Mouse (Mus musculus) small intestine, adult 2 months (tissue): ENCODE data around the gene Rpl36a-ps1. TPM values are rescaled to one million over a fixed set of nuclear protein-coding genes. Genes with fewer than 3 reads are reported as not detected.

ENCODE experiments used
- H3K27ac ChIP-seq: fragments of 200-500 bp; 2 replicates; pipeline ENCODE4 v1.5.1; 2012; ENCODE audit warnings: low read depth, low read length, control low read depth, inconsistent platforms; ENCODE audit not compliant: insufficient read depth
- H3K27me3 ChIP-seq: fragments of 200-500 bp; 2 replicates; pipeline ENCODE4 v1.6.1; 2012; ENCODE audit warnings: mild to moderate bottlenecking, moderate library complexity, low read length, inconsistent platforms; ENCODE audit not compliant: control insufficient read depth, insufficient read depth
- H3K36me3 ChIP-seq: fragments of 200-500 bp; 2 replicates; pipeline ENCODE4 v1.6.1; 2012; ENCODE audit warnings: mild to moderate bottlenecking, low read length, control low read depth, inconsistent platforms; ENCODE audit not compliant: control insufficient read depth, insufficient read depth
- H3K4me1 ChIP-seq: fragments of 200-500 bp; 2 replicates; pipeline ENCODE4 v1.6.1; 2012; ENCODE audit warnings: low read length, inconsistent platforms, mixed read lengths; ENCODE audit not compliant: control insufficient read depth, insufficient read depth, insufficient read length
- H3K4me3 ChIP-seq: fragments of 200-500 bp; 2 replicates; pipeline ENCODE4 v1.5.1; 2012; ENCODE audit warnings: low read depth, mild to moderate bottlenecking, control low read depth, inconsistent platforms, low read length, moderate library complexity
- CTCF ChIP-seq: fragments of 200-500 bp; IDR thresholded peaks from 2 replicates; pipeline ENCODE4 v1.5.1; 2012; ENCODE audit warnings: low read depth, mild to moderate bottlenecking, control low read depth, inconsistent platforms, low read length, moderate library complexity, mixed read lengths; ENCODE audit not compliant: insufficient replicate concordance, insufficient read length; ENCODE audit errors: extremely low read depth
- POLR2A ChIP-seq: fragments of 200-500 bp; IDR thresholded peaks from 2 replicates; pipeline ENCODE4 v1.6.1; 2012; ENCODE audit warnings: low read depth, mild to moderate bottlenecking, control low read depth, inconsistent platforms, low read length, moderate library complexity
- WGBS: fragments of 180-500 bp; shearing (Covaris S2); methylation state at CpG from one replicate; pipeline ENCODE4 v1.1.7; 2018; 5-methylcytosine and 5-hydroxymethylcytosine counted together
- polyA plus RNA-seq: library from polyadenylated mRNA; depleted of rRNA; stranded (reverse); fragments of >200 nt; gene quantifications from 2 replicates; pipeline ENCODE4 v1.2.3, GENCODE M21; 2012; rRNA removed

Gene Rpl36a-ps1
- polyA plus RNA-seq, 1 experiment = not detected

DNA sequence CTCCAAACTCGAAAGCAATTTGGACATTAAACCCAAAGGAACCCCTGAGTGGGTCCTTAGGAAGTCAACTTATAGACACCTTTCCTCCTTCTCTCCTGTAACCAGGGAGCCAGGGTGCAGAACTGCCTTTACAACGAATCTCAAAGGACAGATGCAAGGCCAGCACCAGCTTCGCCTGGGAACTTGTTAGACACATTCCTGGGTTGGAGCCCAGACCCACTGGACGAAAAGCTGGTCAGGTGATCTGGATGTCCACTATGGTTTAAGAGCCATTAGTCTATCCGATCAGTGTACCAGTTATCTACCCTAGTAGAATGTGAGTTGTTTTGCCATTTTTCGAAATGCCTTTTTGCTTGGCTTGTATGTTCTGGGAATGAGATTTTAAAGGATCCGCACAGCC lies 41.7 kb downstream of the Rpl36a-ps1 start:
- no peak overlapping the region for H3K4me3 ChIP-seq
- no peak overlapping the region for H3K27ac ChIP-seq
- no peaks in the 10 kb centered on the region for H3K36me3 ChIP-seq
- TF ChIP-seq POLR2A (no peak), CTCF (no peak)
- WGBS = 77% methylated on average over 7 of the region's 7 CpGs
- no peaks in the 10 kb centered on the region for H3K4me1 ChIP-seq
- H3K27me3 ChIP-seq = no peaks in the 10 kb centered on the region; the same call in 1 of the 2 replicates

DNA sequence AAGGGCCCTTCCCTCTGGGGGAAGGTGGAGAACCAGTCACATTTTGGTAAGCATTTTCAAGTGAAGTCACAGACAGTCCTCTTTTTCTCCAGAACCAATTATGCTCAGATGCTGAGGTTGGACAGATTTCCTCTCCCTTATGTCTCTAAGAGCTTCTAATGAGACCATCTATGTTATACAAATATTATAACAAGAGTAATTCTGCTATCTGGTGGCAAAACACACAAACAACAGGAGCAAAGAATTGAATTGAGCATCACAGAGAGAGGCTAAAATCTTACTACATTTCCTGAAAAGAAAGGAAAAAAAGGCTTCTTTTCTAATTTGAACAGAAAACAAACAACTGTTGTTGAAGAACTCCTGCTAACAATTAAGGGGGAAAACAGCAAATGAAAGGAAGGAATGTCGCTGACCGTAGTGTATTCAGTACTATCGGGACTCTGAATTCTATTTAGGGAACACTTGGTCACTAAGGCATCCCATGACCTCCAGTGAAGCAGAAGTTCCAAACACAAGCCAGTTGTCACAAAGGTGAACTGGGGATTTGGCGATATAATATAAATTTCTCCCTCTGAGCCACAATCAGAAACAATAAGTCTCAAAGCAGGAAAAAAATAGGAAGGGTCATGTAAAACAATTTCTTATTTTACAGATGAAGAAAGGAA lies 42.4 kb downstream of the Rpl36a-ps1 start:
- Histone ChIP-seq H3K27me3 (no peaks in the 10 kb centered on the region; the same call in 1 of the 2 replicates), H3K36me3 (no peaks in the 10 kb centered on the region), H3K27ac (no peak overlapping the region), H3K4me3 (no peak overlapping the region), H3K4me1 (no peaks in the 10 kb centered on the region)
- TF ChIP-seq CTCF (no peak), POLR2A (no peak)
- 81% methylated on average over 4 of the region's 4 CpGs for WGBS

Other genes with a start within 250 kb of the Rpl36a-ps1 start
- 1.3 and 3.2 TPM in 2 replicates for gene Mzt1, start 51.8 kb upstream of the Rpl36a-ps1 start, polyA plus RNA-seq
- gene Bora, start 51.9 kb upstream of the Rpl36a-ps1 start, polyA plus RNA-seq = 1.1 and 2.4 TPM in 2 replicates
- gene Pibf1, start 105.1 kb upstream of the Rpl36a-ps1 start, polyA plus RNA-seq = 0.10 and 0.65 TPM in 2 replicates
- gene Dis3, start 105.5 kb upstream of the Rpl36a-ps1 start, polyA plus RNA-seq = 1.3 and 2.5 TPM in 2 replicates